Mouse (Mus musculus) cerebellum, adult 2 months (tissue): ENCODE results near the gene Cdc42ep1.

Experiments used
- CTCF ChIP-seq: fragments of 200-500 bp; IDR thresholded peaks from 2 replicates; pipeline ENCODE4 v1.5.1; 2011; ENCODE audit warnings: low read depth, mild to moderate bottlenecking, control low read depth, low read length, moderate library complexity, borderline replicate concordance; ENCODE audit not compliant: insufficient read depth
- POLR2A ChIP-seq: fragments of 200-500 bp; IDR thresholded peaks from 2 replicates; pipeline ENCODE4 v1.6.1; 2011; ENCODE audit warnings: low read length, control low read depth, borderline replicate concordance; ENCODE audit not compliant: insufficient read depth

DNA sequence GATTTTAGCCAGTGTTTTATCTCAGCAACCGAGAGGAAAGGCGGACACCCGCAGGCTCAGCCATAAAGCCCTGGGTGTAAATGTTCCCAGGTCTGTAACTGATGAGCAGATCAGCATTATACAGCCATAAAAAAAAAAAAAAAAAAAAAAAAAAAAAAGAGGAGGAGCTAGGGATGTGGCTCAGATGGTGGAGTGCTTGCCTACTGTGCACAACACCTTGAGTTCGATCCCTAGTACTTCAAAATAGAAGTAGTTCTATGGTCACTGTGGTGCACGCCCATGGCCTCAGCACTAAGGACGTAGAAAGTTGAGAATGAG, 26.4 kb upstream of the Cdc42ep1 start:
- no peak for TF ChIP-seq CTCF
- TF ChIP-seq POLR2A, result no peak
